Mouse (Mus musculus) spleen, adult 2 months (tissue): Measurements from ENCODE around the gene Phc2. TPM values are rescaled to one million over a fixed set of nuclear protein-coding genes. Genes with fewer than 3 reads are reported as not detected.

Experiments used
- DNase-seq, 2 experiments: peaks; one replicate each; pipeline versions ENCODE4 v3.0.0 to v3.0.0-alpha.2; 2012 to 2021; ENCODE audit warnings: low spot score in 2 of 2, low read depth in 1 of 2
- H3K27ac ChIP-seq: fragments of 200-500 bp; 2 replicates; pipeline ENCODE4 v1.5.1; 2012; ENCODE audit warnings: low read length, inconsistent platforms; ENCODE audit not compliant: insufficient read depth
- H3K27me3 ChIP-seq: fragments of 200-500 bp; 2 replicates; pipeline ENCODE4 v1.6.1; 2012; ENCODE audit warnings: mild to moderate bottlenecking, moderate library complexity, low read length, inconsistent platforms; ENCODE audit not compliant: control insufficient read depth, insufficient read depth
- H3K36me3 ChIP-seq: fragments of 200-500 bp; 2 replicates; pipeline ENCODE4 v1.6.1; 2012; ENCODE audit warnings: mild to moderate bottlenecking, low read length, inconsistent platforms; ENCODE audit not compliant: control insufficient read depth, insufficient read depth
- H3K4me1 ChIP-seq: fragments of 200-500 bp; 2 replicates; pipeline ENCODE4 v1.6.1; 2011; ENCODE audit warnings: inconsistent platforms; ENCODE audit not compliant: control insufficient read depth, insufficient read depth, insufficient read length
- H3K4me3 ChIP-seq: fragments of 200-500 bp; 2 replicates; pipeline ENCODE4 v1.5.1; 2011; ENCODE audit warnings: mild to moderate bottlenecking, inconsistent platforms; ENCODE audit not compliant: insufficient read depth, insufficient read length; ENCODE audit errors: extremely low read depth
- CTCF ChIP-seq: fragments of 200-500 bp; IDR thresholded peaks from 2 replicates; pipeline ENCODE4 v1.5.1; 2011; ENCODE audit warnings: mild to moderate bottlenecking, inconsistent platforms; ENCODE audit not compliant: insufficient read depth, insufficient read length, insufficient replicate concordance; ENCODE audit errors: extremely low read depth
- POLR2A ChIP-seq: fragments of 200-500 bp; IDR thresholded peaks from 2 replicates; pipeline ENCODE4 v1.6.1; 2011; ENCODE audit warnings: low read depth, low read length, inconsistent platforms
- WGBS: fragments of 180-500 bp; shearing (Covaris S2); methylation state at CpG from one replicate; pipeline ENCODE4 v1.1.7; 2018; 5-methylcytosine and 5-hydroxymethylcytosine counted together
- polyA plus RNA-seq: library from polyadenylated mRNA; depleted of rRNA; stranded (reverse); fragments of >200 nt; gene quantifications from 2 replicates; pipeline ENCODE4 v1.2.3, GENCODE M21; 2012

The Phc2 gene
- polyA plus RNA-seq, 1 experiment, result 76.7 TPM

- 66% methylated on average over 7 of the region's 7 CpGs for WGBS
- H3K27me3 ChIP-seq, result no peaks in the 10 kb centered on the region
- H3K4me3 ChIP-seq, result no peak overlapping the region
- no peaks in the 10 kb centered on the region for H3K4me1 ChIP-seq
- H3K27ac ChIP-seq, result no peak overlapping the region
- no peak for DNase-seq
- no peaks in the 10 kb centered on the region for H3K36me3 ChIP-seq
- TF ChIP-seq CTCF (no peak), POLR2A (no peak)
Observed at GRCm38 (mm10) chr4:128635451-128635850, 19.1 kb upstream of the Phc2 start.

GRCm38 (mm10) chr4:128635894-128636585 lies 18.5 kb upstream of the Phc2 start:
- Histone ChIP-seq H3K27ac (no peak overlapping the region), H3K4me3 (no peak overlapping the region), H3K27me3 (no peaks in the 10 kb centered on the region), H3K4me1 (no peaks in the 10 kb centered on the region), H3K36me3 (no peaks in the 10 kb centered on the region)
- DNase-seq, result no peak
- WGBS, result 77% methylated on average over 10 of the region's 10 CpGs
- TF ChIP-seq POLR2A, result no peak
- no peak for TF ChIP-seq CTCF

DNA sequence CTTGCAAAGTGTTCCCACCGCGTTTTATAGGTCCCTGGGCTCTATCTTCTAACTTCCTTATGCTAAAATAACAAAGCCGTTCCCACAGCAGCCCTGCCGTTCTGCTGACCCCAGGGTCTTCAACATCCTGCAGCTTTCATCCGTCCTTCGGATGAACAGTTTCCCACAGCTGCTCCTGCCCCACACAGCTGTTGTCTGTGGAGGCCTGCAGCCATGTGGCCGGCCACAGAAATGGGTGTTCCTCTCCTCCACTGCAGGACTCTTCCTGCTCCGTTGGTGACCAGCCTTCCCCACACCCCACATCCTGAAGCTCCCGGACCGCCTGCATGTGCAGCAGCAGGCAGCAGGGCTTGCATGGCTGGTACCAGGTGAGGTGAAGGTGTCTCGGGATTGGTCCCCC lies 17.3 kb upstream of the Phc2 start:
- H3K36me3 ChIP-seq, result no peaks in the 10 kb centered on the region
- no peak overlapping the region for H3K27ac ChIP-seq
- no peak for DNase-seq
- H3K4me1 ChIP-seq, result no peaks in the 10 kb centered on the region
- no peak overlapping the region for H3K4me3 ChIP-seq
- H3K27me3 ChIP-seq, result no peaks in the 10 kb centered on the region
- no peak for TF ChIP-seq POLR2A
- TF ChIP-seq CTCF, result no peak
- 5% methylated on average over 11 of the region's 11 CpGs for WGBS

- H3K4me3 ChIP-seq, result no peak overlapping the region
- 82% methylated on average over 18 of the region's 18 CpGs for WGBS
- no peaks in the 10 kb centered on the region for H3K4me1 ChIP-seq
- no peaks in the 10 kb centered on the region for H3K27me3 ChIP-seq
- TF ChIP-seq CTCF, result no peak
- TF ChIP-seq POLR2A, result no peak
- H3K27ac ChIP-seq, result no peak overlapping the region
- no peak for DNase-seq
- H3K36me3 ChIP-seq, result no peaks in the 10 kb centered on the region
Observed at GRCm38 (mm10) chr4:128638265-128638923, 16.1 kb upstream of the Phc2 start.

DNA sequence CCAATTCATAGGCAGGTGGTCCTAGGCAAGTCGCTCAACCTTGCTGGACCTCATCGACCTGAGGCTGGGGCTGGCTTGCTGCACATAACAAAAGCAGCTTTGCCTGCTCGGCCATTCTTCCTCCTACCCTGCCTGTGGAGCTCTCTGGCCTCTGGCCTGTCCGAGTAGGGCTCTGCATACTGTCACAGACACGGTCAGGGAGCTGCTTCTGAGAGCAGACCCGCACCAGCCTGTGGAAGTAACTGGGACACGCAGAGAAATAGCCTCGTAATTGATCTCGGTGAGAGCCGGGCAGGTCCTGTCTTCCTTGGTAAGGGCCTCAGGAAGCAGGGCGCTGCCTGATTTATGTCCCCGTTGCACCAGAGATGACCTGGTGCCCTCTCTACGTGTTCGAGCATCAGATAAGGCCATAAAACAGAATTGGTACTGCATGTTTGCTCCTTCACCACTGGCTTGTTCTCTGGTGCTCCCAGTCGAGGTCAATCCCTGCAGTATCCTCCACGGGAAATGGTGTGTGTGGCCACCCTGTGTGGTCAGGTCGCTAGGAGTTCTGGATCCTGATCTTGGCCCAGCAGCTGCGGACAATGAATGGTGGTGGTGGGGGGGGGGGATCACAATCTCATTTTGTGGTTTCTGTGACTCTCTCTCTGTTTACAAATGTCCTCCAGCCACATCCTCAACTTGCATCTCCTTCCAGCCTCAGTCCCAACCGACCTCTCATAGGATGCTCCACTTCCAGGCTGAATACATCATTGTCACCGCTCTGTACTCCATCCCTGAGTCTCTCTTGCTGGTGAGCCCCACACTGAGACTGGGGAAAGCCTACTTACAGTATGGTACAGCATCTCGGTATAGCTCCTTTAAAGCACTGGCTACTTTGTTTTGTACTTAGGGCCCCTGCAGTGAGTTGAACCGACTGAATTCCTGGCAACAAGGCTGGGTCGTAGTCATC lies 12.5 kb upstream of the Phc2 start:
- no peaks in the 10 kb centered on the region for H3K4me1 ChIP-seq
- WGBS, result 69% methylated on average over 23 of the region's 23 CpGs
- H3K36me3 ChIP-seq, result no peaks in the 10 kb centered on the region
- no peak for TF ChIP-seq CTCF
- TF ChIP-seq POLR2A, result no peak
- no peaks in the 10 kb centered on the region for H3K27me3 ChIP-seq
- H3K4me3 ChIP-seq, result no peak overlapping the region
- DNase-seq, result no peak
- no peak overlapping the region for H3K27ac ChIP-seq

- no peak for TF ChIP-seq POLR2A
- TF ChIP-seq CTCF, result no peak
- H3K27me3 ChIP-seq, result no peaks in the 10 kb centered on the region
- H3K4me3 ChIP-seq, result no peak overlapping the region
- no peaks in the 10 kb centered on the region for H3K36me3 ChIP-seq
- peaks cover 3% of the 10 kb centered on the region; the same call in 1 of the 2 replicates for H3K4me1 ChIP-seq
- H3K27ac ChIP-seq, result no peak overlapping the region
- 83% methylated on average over 6 of the region's 6 CpGs for WGBS
- DNase-seq, result no peak
Observed at GRCm38 (mm10) chr4:128645896-128646295, 8.6 kb upstream of the Phc2 start.

- Histone ChIP-seq H3K4me1 (peaks cover 3% of the 10 kb centered on the region; the same call in 1 of the 2 replicates), H3K27me3 (no peaks in the 10 kb centered on the region), H3K27ac (no peak overlapping the region), H3K4me3 (no peak overlapping the region), H3K36me3 (no peaks in the 10 kb centered on the region)
- DNase-seq, result no peak
- no peak for TF ChIP-seq CTCF
- TF ChIP-seq POLR2A, result no peak
- WGBS, result 84% methylated on average over 7 of the region's 7 CpGs
Observed at GRCm38 (mm10) chr4:128646762-128647161, 7.7 kb upstream of the Phc2 start.
